Mouse (Mus musculus): ENCODE results near the gene Pdxp. TPM values are rescaled to one million over a fixed set of nuclear protein-coding genes. Genes with fewer than 3 reads are reported as not detected.

Pdxp gene
- polyA plus RNA-seq, 1 experiment: not detected

DNA sequence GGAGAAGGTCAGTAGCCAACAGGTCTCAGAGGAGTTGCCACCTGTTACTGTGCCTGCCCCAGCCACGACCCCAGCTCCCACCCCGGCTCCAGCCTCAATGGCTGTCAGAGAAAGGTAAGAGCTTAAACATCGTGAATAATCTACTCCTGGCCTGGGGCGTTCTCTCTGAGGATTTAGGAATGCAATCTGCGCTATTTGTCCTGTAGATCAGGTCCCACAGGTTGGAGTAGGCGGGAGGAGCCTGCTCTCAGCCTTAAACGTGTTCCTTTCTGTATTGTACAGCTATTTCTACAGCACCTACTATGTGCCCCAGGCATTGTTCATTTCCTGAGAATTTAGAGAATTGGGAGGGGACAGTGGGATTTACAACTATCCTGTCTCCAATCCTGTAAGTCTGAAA is 5.3 kb upstream of the Pdxp start:
- TF ChIP-seq CTCF (IDR thresholded peaks at IDR 0.05; ENCODE audit: insufficient read depth, low read depth, low read length) (no peak), POLR2A (IDR thresholded peaks at IDR 0.05; ENCODE audit: insufficient read depth, low read depth, low read length) (no peak)
- Histone ChIP-seq H3K4me1 (ENCODE audit: control insufficient read depth, insufficient read depth, low read length) (peaks cover 4% of the 10 kb centered on the region), H3K27ac (ENCODE audit: insufficient read depth, low read depth, low read length) (no peak overlapping the region), H3K4me3 (ENCODE audit: insufficient read depth, low read depth, low read length) (no peak overlapping the region)
- WGBS: 86% methylated on average over 7 of the region's 7 CpGs

- H3K4me3 ChIP-seq (ENCODE audit: insufficient read depth, low read depth, low read length): no peak overlapping the region
- 87% methylated on average over 8 of the region's 8 CpGs for WGBS
- TF ChIP-seq POLR2A (IDR thresholded peaks at IDR 0.05; ENCODE audit: insufficient read depth, low read depth, low read length) (no peak), CTCF (IDR thresholded peaks at IDR 0.05; ENCODE audit: insufficient read depth, low read depth, low read length) (no peak)
- H3K27ac ChIP-seq (ENCODE audit: insufficient read depth, low read depth, low read length): no peak overlapping the region
- peaks cover 3% of the 10 kb centered on the region for H3K4me1 ChIP-seq (ENCODE audit: control insufficient read depth, insufficient read depth, low read length)
These were observed 4.7 kb upstream of the Pdxp start for GRCm38 (mm10) chr15:78908982-78909381.

GRCm38 (mm10) chr15:78912040-78912439 is 1.7 kb upstream of the Pdxp start:
- peaks cover 18% of the 10 kb centered on the region for H3K4me1 ChIP-seq (ENCODE audit: control insufficient read depth, insufficient read depth, low read length)
- H3K4me3 ChIP-seq (ENCODE audit: insufficient read depth, low read depth, low read length): no peak overlapping the region
- TF ChIP-seq CTCF (IDR thresholded peaks at IDR 0.05; ENCODE audit: insufficient read depth, low read depth, low read length) (no peak), POLR2A (IDR thresholded peaks at IDR 0.05; ENCODE audit: insufficient read depth, low read depth, low read length) (no peak)
- H3K27ac ChIP-seq (ENCODE audit: insufficient read depth, low read depth, low read length): no peak overlapping the region
- 39% methylated on average over 9 of the region's 9 CpGs for WGBS

- peak overlapping the region; percentile 60 for H3K27ac ChIP-seq (ENCODE audit: insufficient read depth, low read depth, low read length)
- under 1% methylated on average over 86 of the region's 87 CpGs for WGBS
- peak overlapping the region; percentile 69 for H3K4me3 ChIP-seq (ENCODE audit: insufficient read depth, low read depth, low read length)
- no peak for TF ChIP-seq POLR2A (IDR thresholded peaks at IDR 0.05; ENCODE audit: insufficient read depth, low read depth, low read length)
- TF ChIP-seq CTCF (IDR thresholded peaks at IDR 0.05; ENCODE audit: insufficient read depth, low read depth, low read length): no peak
- peaks cover 32% of the 10 kb centered on the region for H3K4me1 ChIP-seq (ENCODE audit: control insufficient read depth, insufficient read depth, low read length)
These were observed 538 bp downstream of the Pdxp start for GRCm38 (mm10) chr15:78914091-78914822.

- TF ChIP-seq POLR2A (IDR thresholded peaks at IDR 0.05; ENCODE audit: insufficient read depth, low read depth, low read length) (no peak), CTCF (IDR thresholded peaks at IDR 0.05; ENCODE audit: insufficient read depth, low read depth, low read length) (no peak)
- H3K27ac ChIP-seq (ENCODE audit: insufficient read depth, low read depth, low read length): peak overlapping the region; percentile 60
- WGBS: 40% methylated on average over 8 of the region's 8 CpGs
- peaks cover 35% of the 10 kb centered on the region for H3K4me1 ChIP-seq (ENCODE audit: control insufficient read depth, insufficient read depth, low read length)
- peak overlapping the region; percentile 69 for H3K4me3 ChIP-seq (ENCODE audit: insufficient read depth, low read depth, low read length)
These were observed 1.3 kb downstream of the Pdxp start for GRCm38 (mm10) chr15:78914823-78915659.

DNA sequence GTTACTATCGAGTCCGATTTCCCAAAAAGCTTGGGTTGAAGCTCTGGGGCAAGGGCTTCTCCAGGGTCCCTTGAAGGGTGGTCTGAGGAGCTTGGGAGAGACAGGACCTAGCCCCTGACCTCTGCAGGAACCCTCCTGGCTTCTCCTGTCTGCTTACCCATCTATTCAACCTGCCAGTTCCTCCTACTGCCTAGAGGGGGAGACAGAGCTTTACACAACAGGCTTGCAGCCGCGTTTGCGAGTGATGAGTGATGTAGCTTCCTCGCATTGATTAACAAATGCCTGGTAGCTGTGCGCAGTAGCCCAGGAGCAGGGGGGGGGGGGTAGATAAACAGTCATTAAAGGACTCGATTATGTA is 1.9 kb downstream of the Pdxp start:
- WGBS: 4% methylated on average over 8 of the region's 8 CpGs
- TF ChIP-seq POLR2A (IDR thresholded peaks at IDR 0.05; ENCODE audit: insufficient read depth, low read depth, low read length): no peak
- peak; percentile 48 for TF ChIP-seq CTCF (IDR thresholded peaks at IDR 0.05; ENCODE audit: insufficient read depth, low read depth, low read length)

GRCm38 (mm10) chr15:78916052-78916826 is 2.5 kb downstream of the Pdxp start:
- TF ChIP-seq CTCF (IDR thresholded peaks at IDR 0.05; ENCODE audit: insufficient read depth, low read depth, low read length) (no peak), POLR2A (IDR thresholded peaks at IDR 0.05; ENCODE audit: insufficient read depth, low read depth, low read length) (no peak)
- no peak overlapping the region for H3K27ac ChIP-seq (ENCODE audit: insufficient read depth, low read depth, low read length)
- H3K4me3 ChIP-seq (ENCODE audit: insufficient read depth, low read depth, low read length): peak overlapping the region; percentile 69
- peaks cover 38% of the 10 kb centered on the region for H3K4me1 ChIP-seq (ENCODE audit: control insufficient read depth, insufficient read depth, low read length)
- 20% methylated on average over 12 of the region's 12 CpGs for WGBS

More for the DNA sequence above, 1.9 kb downstream of the Pdxp start:
- Histone ChIP-seq H3K4me1 (ENCODE audit: control insufficient read depth, insufficient read depth, low read length) (peaks cover 38% of the 10 kb centered on the region), H3K27ac (ENCODE audit: insufficient read depth, low read depth, low read length) (peak overlapping the region; percentile 30; the same call in 1 of the 2 replicates), H3K4me3 (ENCODE audit: insufficient read depth, low read depth, low read length) (peak overlapping the region; percentile 69)

DNA sequence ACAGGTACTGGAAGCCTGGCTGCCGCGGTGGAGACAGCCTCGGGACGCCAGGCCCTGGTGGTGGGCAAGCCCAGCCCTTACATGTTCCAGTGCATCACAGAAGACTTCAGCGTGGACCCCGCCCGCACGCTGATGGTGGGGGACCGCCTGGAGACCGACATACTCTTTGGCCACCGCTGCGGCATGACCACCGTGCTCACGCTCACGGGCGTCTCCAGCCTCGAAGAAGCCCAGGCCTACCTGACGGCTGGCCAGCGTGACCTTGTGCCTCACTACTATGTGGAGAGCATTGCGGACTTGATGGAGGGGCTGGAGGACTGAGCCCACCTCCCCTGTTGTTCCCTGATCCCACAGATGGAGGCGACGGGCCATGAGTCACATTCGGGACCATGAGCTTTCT is 4.4 kb downstream of the Pdxp start:
- Histone ChIP-seq H3K4me1 (ENCODE audit: control insufficient read depth, insufficient read depth, low read length) (peaks cover 38% of the 10 kb centered on the region), H3K4me3 (ENCODE audit: insufficient read depth, low read depth, low read length) (no peak overlapping the region), H3K27ac (ENCODE audit: insufficient read depth, low read depth, low read length) (no peak overlapping the region)
- TF ChIP-seq POLR2A (IDR thresholded peaks at IDR 0.05; ENCODE audit: insufficient read depth, low read depth, low read length) (no peak), CTCF (IDR thresholded peaks at IDR 0.05; ENCODE audit: insufficient read depth, low read depth, low read length) (no peak)
- WGBS: 88% methylated on average over 23 of the region's 23 CpGs
